Mouse (Mus musculus): ENCODE measurements around the gene Efnb2.

Efnb2 gene

GRCm38 (mm10) chr8:8661103-8661758, at the start of gene Efnb2:
TSS of gene Efnb2 (minus strand) at chr8:8661242.
- DNase-seq = peak; percentile 85 to 89

GRCm38 (mm10) chr8:8704813-8705212, 43.8 kb upstream of the Efnb2 start:
- no peak for DNase-seq

GRCm38 (mm10) chr8:8703668-8704067, 42.6 kb upstream of the Efnb2 start:
- no peak for DNase-seq

- DNase-seq = no peak
These were observed 39.8 kb upstream of the Efnb2 start for GRCm38 (mm10) chr8:8700821-8701220.

- DNase-seq = no peak
These were observed 39.2 kb upstream of the Efnb2 start for GRCm38 (mm10) chr8:8700229-8700628.

GRCm38 (mm10) chr8:8690146-8691092, 29.4 kb upstream of the Efnb2 start, which contains the start of gene Arglu1:
TSS of gene Arglu1 (minus strand) at chr8:8690521.
- DNase-seq = peak; percentile 93 to 99

- DNase-seq = peak; percentile 52 to 68
These were observed 28.6 kb upstream of the Efnb2 start for GRCm38 (mm10) chr8:8689454-8690145.

- no peak for DNase-seq
These were observed 27.9 kb upstream of the Efnb2 start for GRCm38 (mm10) chr8:8688823-8689453.

GRCm38 (mm10) chr8:8685517-8685916, 24.5 kb upstream of the Efnb2 start:
- DNase-seq = no peak

- no peak for DNase-seq
These were observed 21.7 kb upstream of the Efnb2 start for GRCm38 (mm10) chr8:8682697-8683096.

- DNase-seq = no peak
These were observed 17.2 kb upstream of the Efnb2 start for GRCm38 (mm10) chr8:8678236-8678635.

GRCm38 (mm10) chr8:8674864-8675263, 13.8 kb upstream of the Efnb2 start:
- no peak for DNase-seq

- peak; percentile 68 to 86 for DNase-seq
These were observed 707 bp upstream of the Efnb2 start for GRCm38 (mm10) chr8:8661759-8662138.

GRCm38 (mm10) chr8:8660307-8661098, 539 bp downstream of the Efnb2 start:
- peak in 1 of 2 experiments; percentile 16 for DNase-seq

- DNase-seq = peak; percentile 7 to 20
These were observed 1.3 kb downstream of the Efnb2 start for GRCm38 (mm10) chr8:8659503-8660306.

- DNase-seq = peak; percentile 30 to 53
These were observed 2.4 kb downstream of the Efnb2 start for GRCm38 (mm10) chr8:8658426-8659224.

- DNase-seq = no peak
These were observed 3.2 kb downstream of the Efnb2 start for GRCm38 (mm10) chr8:8657692-8658355.

GRCm38 (mm10) chr8:8656578-8657441, 4.2 kb downstream of the Efnb2 start:
- DNase-seq = no peak
